In the genomic region with DNA sequence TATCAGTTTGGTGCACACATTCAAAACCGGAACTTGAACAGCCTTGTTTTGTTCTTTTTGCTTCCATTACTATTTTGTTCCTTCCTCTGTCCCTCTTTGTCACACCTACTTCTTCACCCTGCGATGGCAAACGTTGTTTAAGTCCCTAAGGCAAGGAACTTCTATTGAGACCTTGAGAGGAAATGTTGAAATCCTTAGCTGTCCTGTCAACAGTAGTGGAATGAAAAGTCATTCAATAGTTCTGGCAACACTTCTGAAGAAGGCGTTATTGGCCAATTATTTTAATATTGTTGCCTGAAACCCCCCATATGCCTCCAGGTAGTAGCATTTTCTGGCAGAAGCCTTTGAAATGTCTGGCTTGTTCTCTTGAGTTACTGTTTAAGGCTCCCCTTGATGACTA, we compare ENCODE assay signal across 26 mouse cellular contexts.
"Had no signal": no experiment of that assay in that cellular context is flagged by ENCODE, and none has a peak within 500 bp of the region (broad histone marks: within the 10 kb centered on the region; RNA-seq: fewer than 3 reads in every experiment).

No protein-coding gene starts in this region.

- H3K36me3 ChIP-seq: heart, embryonic 13.5 days; heart, embryonic 15.5 days; hindbrain, embryonic 13.5 days; hindbrain, embryonic 15.5 days; kidney, embryonic 15.5 days; limb, embryonic 10.5 days; limb, embryonic 12.5 days had no signal

- H3K4me3 ChIP-seq: heart, adult 2 months; heart, embryonic 13.5 days; heart, embryonic 15.5 days; hindbrain, embryonic 13.5 days; hindbrain, embryonic 15.5 days; kidney, embryonic 15.5 days; layer of hippocampus, adult 2 months; left cerebral cortex, adult 2 months; limb, embryonic 10.5 days; limb, embryonic 12.5 days had no signal

- H3K4me2 ChIP-seq: heart, embryonic 11.5 days; heart, embryonic 13.5 days; heart, embryonic 15.5 days; hindbrain, embryonic 13.5 days; hindbrain, embryonic 15.5 days; kidney, embryonic 15.5 days; limb, embryonic 12.5 days; liver, embryonic 11.5 days had no signal

- H3K9me3 ChIP-seq: heart, embryonic 13.5 days; heart, embryonic 15.5 days; hindbrain, embryonic 13.5 days; hindbrain, embryonic 15.5 days; kidney, embryonic 15.5 days; limb, embryonic 10.5 days; limb, embryonic 12.5 days had no signal

- H3K4me1 ChIP-seq: heart, embryonic 13.5 days; heart, embryonic 15.5 days; hindbrain, embryonic 13.5 days; hindbrain, embryonic 15.5 days had no signal

- H3K9ac ChIP-seq: heart, embryonic 13.5 days; heart, embryonic 15.5 days; hindbrain, embryonic 13.5 days; hindbrain, embryonic 15.5 days; kidney, embryonic 15.5 days; limb, embryonic 12.5 days had no signal

- H3K27me3 ChIP-seq: heart, embryonic 13.5 days; heart, embryonic 15.5 days; hindbrain, embryonic 13.5 days; hindbrain, embryonic 15.5 days; kidney, embryonic 15.5 days; limb, embryonic 12.5 days had no signal

- ATAC-seq: hindbrain, postnatal 0 days; intestine, embryonic 16.5 days had no signal

- DNase-seq: gastrocnemius, postnatal 14 days; gastrocnemius, postnatal 36 days; heart, adult 11 months; heart, adult 2 months; heart, postnatal 14 days; heart, postnatal 36 days; kidney, adult 11 months; kidney, adult 2 months; kidney, adult 9 months; kidney, postnatal 14 days; kidney, postnatal 4 days; liver had no signal

- H3K27ac ChIP-seq: heart, adult 2 months; heart, embryonic 13.5 days; heart, embryonic 15.5 days; hindbrain, embryonic 13.5 days; hindbrain, embryonic 15.5 days; hindbrain, postnatal 0 days; kidney, embryonic 15.5 days; kidney, postnatal 0 days; layer of hippocampus, adult 2 months; left cerebral cortex, adult 2 months; limb, embryonic 10.5 days; limb, embryonic 12.5 days had no signal
